Mouse (Mus musculus): ENCODE measurements around the gene Txn2. TPM values are rescaled to one million over a fixed set of nuclear protein-coding genes. Genes with fewer than 3 reads are reported as not detected.

Txn2 gene
- polyA plus RNA-seq, 1 experiment from 2014 or later = 203 TPM

GRCm38 (mm10) chr15:77955440-77956403 is 26.9 kb upstream of the Txn2 start:
- H3K36me3 ChIP-seq (replicated peaks) = peaks cover 29% of the 10 kb centered on the region
- ATAC-seq (replicated peaks) = peak; percentile 70
- WGBS = 8% methylated on average over 52 of the region's 52 CpGs

GRCm38 (mm10) chr15:77954362-77954761 is 25.6 kb upstream of the Txn2 start:
- H3K4me2 ChIP-seq = peak overlapping the region; percentile 23
- no peak overlapping the region for H3K9ac ChIP-seq
- no peak overlapping the region for H3K4me3 ChIP-seq
- ATAC-seq (replicated peaks) = no peak
- H3K9me3 ChIP-seq = no peaks in the 10 kb centered on the region
- no peak overlapping the region for H3K27ac ChIP-seq
- peaks cover 20% of the 10 kb centered on the region for H3K36me3 ChIP-seq (replicated peaks)
- no peaks in the 10 kb centered on the region for H3K27me3 ChIP-seq (replicated peaks)
- peaks cover 27% of the 10 kb centered on the region for H3K4me1 ChIP-seq
- WGBS = 90% methylated on average over 2 of the region's 2 CpGs

More at GRCm38 (mm10) chr15:77955440-77956403, 26.9 kb upstream of the Txn2 start:
- Histone ChIP-seq H3K4me3 (peak overlapping the region; percentile 45), H3K4me2 (peak overlapping the region; percentile 73), H3K27me3 (replicated peaks) (no peaks in the 10 kb centered on the region), H3K9me3 (no peaks in the 10 kb centered on the region), H3K27ac (peak overlapping the region; percentile 68), H3K9ac (peak overlapping the region; percentile 52), H3K4me1 (peaks cover 27% of the 10 kb centered on the region)

GRCm38 (mm10) chr15:77952921-77953320 is 24.1 kb upstream of the Txn2 start:
- Histone ChIP-seq H3K4me1 (peaks cover 27% of the 10 kb centered on the region), H3K27me3 (replicated peaks) (no peaks in the 10 kb centered on the region), H3K9me3 (no peaks in the 10 kb centered on the region), H3K4me3 (no peak overlapping the region), H3K36me3 (replicated peaks) (0 out of 2 replicates have a peak, but pooled peaks cover 15% of the 10 kb centered on the region), H3K27ac (no peak overlapping the region), H3K9ac (no peak overlapping the region), H3K4me2 (no peak overlapping the region)
- WGBS = 88% methylated on average over 3 of the region's 3 CpGs
- ATAC-seq (replicated peaks) = no peak

- no peak overlapping the region for H3K27ac ChIP-seq
- WGBS = 91% methylated on average over 7 of the region's 7 CpGs
- ATAC-seq (replicated peaks) = no peak
- H3K4me3 ChIP-seq = no peak overlapping the region
- peaks cover 35% of the 10 kb centered on the region; the same call in 1 of the 2 replicates for H3K36me3 ChIP-seq (replicated peaks)
- H3K27me3 ChIP-seq (replicated peaks) = no peaks in the 10 kb centered on the region
- no peaks in the 10 kb centered on the region for H3K9me3 ChIP-seq
- peaks cover 7% of the 10 kb centered on the region for H3K4me1 ChIP-seq
- H3K4me2 ChIP-seq = no peak overlapping the region
- no peak overlapping the region for H3K9ac ChIP-seq
Observed at GRCm38 (mm10) chr15:77949061-77949460, 20.3 kb upstream of the Txn2 start.

GRCm38 (mm10) chr15:77945711-77946110 is 16.9 kb upstream of the Txn2 start:
- H3K9ac ChIP-seq = no peak overlapping the region
- no peaks in the 10 kb centered on the region for H3K4me1 ChIP-seq
- H3K27me3 ChIP-seq (replicated peaks) = no peaks in the 10 kb centered on the region
- WGBS = 88% methylated on average over 4 of the region's 4 CpGs
- peaks cover 37% of the 10 kb centered on the region for H3K36me3 ChIP-seq (replicated peaks)
- no peak overlapping the region for H3K27ac ChIP-seq
- no peak overlapping the region for H3K4me2 ChIP-seq
- no peak for ATAC-seq (replicated peaks)
- no peaks in the 10 kb centered on the region for H3K9me3 ChIP-seq
- H3K4me3 ChIP-seq = no peak overlapping the region

- WGBS = 84% methylated on average over 3 of the region's 3 CpGs
- H3K9me3 ChIP-seq = no peaks in the 10 kb centered on the region
- no peak for ATAC-seq (replicated peaks)
- no peaks in the 10 kb centered on the region for H3K4me1 ChIP-seq
- no peak overlapping the region for H3K4me2 ChIP-seq
- H3K27me3 ChIP-seq (replicated peaks) = no peaks in the 10 kb centered on the region
- H3K4me3 ChIP-seq = no peak overlapping the region
- H3K36me3 ChIP-seq (replicated peaks) = peaks cover 21% of the 10 kb centered on the region
- no peak overlapping the region for H3K27ac ChIP-seq
- no peak overlapping the region for H3K9ac ChIP-seq
Observed at GRCm38 (mm10) chr15:77941563-77941962, 12.8 kb upstream of the Txn2 start.

- 70% methylated on average over 5 of the region's 5 CpGs for WGBS
- ATAC-seq (replicated peaks) = no peak
- Histone ChIP-seq H3K36me3 (replicated peaks) (peaks cover 10% of the 10 kb centered on the region; the same call in 1 of the 2 replicates), H3K4me3 (no peak overlapping the region), H3K4me2 (no peak overlapping the region), H3K4me1 (peaks cover 5% of the 10 kb centered on the region), H3K27me3 (replicated peaks) (no peaks in the 10 kb centered on the region), H3K9me3 (no peaks in the 10 kb centered on the region), H3K27ac (no peak overlapping the region), H3K9ac (no peak overlapping the region)
Observed at GRCm38 (mm10) chr15:77938516-77938915, 9.7 kb upstream of the Txn2 start.

- no peak overlapping the region for H3K4me3 ChIP-seq
- no peak for ATAC-seq (replicated peaks)
- H3K36me3 ChIP-seq (replicated peaks) = no peaks in the 10 kb centered on the region
- no peak overlapping the region for H3K27ac ChIP-seq
- 70% methylated on average over 14 of the region's 14 CpGs for WGBS
- no peaks in the 10 kb centered on the region for H3K9me3 ChIP-seq
- H3K27me3 ChIP-seq (replicated peaks) = no peaks in the 10 kb centered on the region
- no peak overlapping the region for H3K9ac ChIP-seq
- H3K4me1 ChIP-seq = peaks cover 7% of the 10 kb centered on the region
- H3K4me2 ChIP-seq = no peak overlapping the region
Observed at GRCm38 (mm10) chr15:77935673-77936375, 7.0 kb upstream of the Txn2 start.

- WGBS = 65% methylated on average over 5 of the region's 5 CpGs
- ATAC-seq (replicated peaks) = no peak
- H3K36me3 ChIP-seq (replicated peaks) = no peaks in the 10 kb centered on the region
- no peaks in the 10 kb centered on the region for H3K27me3 ChIP-seq (replicated peaks)
- H3K4me3 ChIP-seq = no peak overlapping the region
- no peak overlapping the region for H3K4me2 ChIP-seq
- H3K27ac ChIP-seq = no peak overlapping the region
- no peak overlapping the region for H3K9ac ChIP-seq
- H3K4me1 ChIP-seq = peaks cover 8% of the 10 kb centered on the region
- no peaks in the 10 kb centered on the region for H3K9me3 ChIP-seq
Observed at GRCm38 (mm10) chr15:77934968-77935367, 6.2 kb upstream of the Txn2 start.

GRCm38 (mm10) chr15:77934326-77934725 is 5.5 kb upstream of the Txn2 start:
- H3K36me3 ChIP-seq (replicated peaks) = no peaks in the 10 kb centered on the region
- no peak overlapping the region for H3K27ac ChIP-seq
- 77% methylated on average over 11 of the region's 11 CpGs for WGBS
- H3K9me3 ChIP-seq = no peaks in the 10 kb centered on the region
- no peak for ATAC-seq (replicated peaks)
- H3K4me1 ChIP-seq = peaks cover 14% of the 10 kb centered on the region
- no peak overlapping the region for H3K9ac ChIP-seq
- H3K27me3 ChIP-seq (replicated peaks) = no peaks in the 10 kb centered on the region
- no peak overlapping the region for H3K4me3 ChIP-seq
- no peak overlapping the region for H3K4me2 ChIP-seq

- Histone ChIP-seq H3K36me3 (replicated peaks) (no peaks in the 10 kb centered on the region), H3K27ac (no peak overlapping the region), H3K9me3 (no peaks in the 10 kb centered on the region), H3K4me1 (peaks cover 16% of the 10 kb centered on the region), H3K9ac (0 out of 2 replicates have a peak overlapping the region, but pooled peaks have one; percentile 7), H3K4me2 (peak overlapping the region; percentile 44), H3K4me3 (peak overlapping the region; percentile 24), H3K27me3 (replicated peaks) (no peaks in the 10 kb centered on the region)
- under 1% methylated on average over 14 of the region's 14 CpGs for WGBS
- ATAC-seq (replicated peaks) = no peak
Observed at GRCm38 (mm10) chr15:77933770-77934169, 5.0 kb upstream of the Txn2 start.

- peaks cover 16% of the 10 kb centered on the region for H3K4me1 ChIP-seq
- no peak for ATAC-seq (replicated peaks)
- H3K27me3 ChIP-seq (replicated peaks) = no peaks in the 10 kb centered on the region
- H3K4me3 ChIP-seq = no peak overlapping the region
- H3K27ac ChIP-seq = no peak overlapping the region
- H3K4me2 ChIP-seq = no peak overlapping the region
- WGBS = 73% methylated on average over 3 of the region's 3 CpGs
- H3K36me3 ChIP-seq (replicated peaks) = no peaks in the 10 kb centered on the region
- no peak overlapping the region for H3K9ac ChIP-seq
- no peaks in the 10 kb centered on the region for H3K9me3 ChIP-seq
Observed at GRCm38 (mm10) chr15:77933222-77933621, 4.4 kb upstream of the Txn2 start.
